In genomic region chr1:89481154-89481553, GRCm38 (mm10) we compare ENCODE assay signal across 16 mouse cellular contexts. TPM values are rescaled to one million over a fixed set of nuclear protein-coding genes. Genes with fewer than 3 reads are reported as not detected.
A peak's percentile ranks its signal among the peaks of the same experiment; 100 is the strongest.
DNase-seq lines count a peak whose midpoint lies in the region; ATAC-seq and TF ChIP-seq lines count a peak whose summit lies in the region.
"Had no signal": no experiment of that assay in that cellular context is flagged by ENCODE, and none has a peak within 500 bp of the region (broad histone marks: within the 10 kb centered on the region; RNA-seq: fewer than 3 reads in every experiment).

No protein-coding gene starts in this region.

- H3K4me1 ChIP-seq in intestine, embryonic 14.5 days (replicated peaks; ENCODE audit: control insufficient read depth, insufficient read depth, low read length), result peaks cover 13% of the 10 kb centered on the region; the same call in 1 of the 2 replicates
- peaks cover 16% of the 10 kb centered on the region for H3K4me1 ChIP-seq in intestine, postnatal 0 days (replicated peaks; ENCODE audit: control insufficient read depth, insufficient read depth, low read length)

- DNase-seq in intestine, embryonic 14.5 days (ENCODE audit: low spot score), result no peak
- peak; percentile 81 for DNase-seq in kidney, postnatal 10 days
- DNase-seq in lung, postnatal 14 days, result peak; percentile 64
- no peak for DNase-seq in adrenal gland, postnatal 10 days
- no peak for DNase-seq in frontal cortex, postnatal 36 days (ENCODE audit: low spot score in 2 of 2)
- no peak for DNase-seq in adrenal gland, postnatal 36 days
- no peak for DNase-seq in right cerebral cortex, postnatal 14 days
- DNase-seq: cerebellum, adult 11-12 months; heart, adult 2 months; thymus, postnatal 25 days had no signal

- no peak for TF ChIP-seq CTCF in intestine, postnatal 0 days (IDR thresholded peaks at IDR 0.05; ENCODE audit: low read depth)

- H3K27ac ChIP-seq in intestine, embryonic 14.5 days (ENCODE audit: low read depth), result no peak overlapping the region
- H3K27ac ChIP-seq in intestine, postnatal 0 days (ENCODE audit: low read depth, low read length), result peak overlapping the region; percentile 73
- H3K27ac ChIP-seq: embryonic facial prominence, embryonic 13.5 days; forebrain, embryonic 12.5 days; heart, adult 2 months; limb, embryonic 15.5 days; neural tube, embryonic 13.5 days had no signal

- H3K27me3 ChIP-seq in intestine, embryonic 14.5 days (replicated peaks; ENCODE audit: control insufficient read depth, insufficient read depth, low read length), result no peaks in the 10 kb centered on the region
- no peaks in the 10 kb centered on the region for H3K27me3 ChIP-seq in intestine, postnatal 0 days (replicated peaks; ENCODE audit: control insufficient read depth, insufficient read depth, low read length)
- H3K27me3 ChIP-seq: embryonic facial prominence, embryonic 13.5 days; forebrain, embryonic 12.5 days; limb, embryonic 15.5 days; neural tube, embryonic 13.5 days had no signal

- H3K4me2 ChIP-seq in intestine, embryonic 14.5 days (ENCODE audit: low read length), result no peak overlapping the region
- H3K4me2 ChIP-seq in intestine, postnatal 0 days (replicated peaks; ENCODE audit: low read depth), result peak overlapping the region; percentile 27; the same call in 1 of the 2 replicates
- H3K4me2 ChIP-seq: embryonic facial prominence, embryonic 13.5 days; forebrain, embryonic 12.5 days; limb, embryonic 15.5 days; neural tube, embryonic 13.5 days had no signal

- H3K4me3 ChIP-seq in intestine, embryonic 14.5 days (ENCODE audit: low read depth, low read length), result no peak overlapping the region
- no peak overlapping the region for H3K4me3 ChIP-seq in intestine, postnatal 0 days (ENCODE audit: low read depth, low read length)
- H3K4me3 ChIP-seq: embryonic facial prominence, embryonic 13.5 days; forebrain, embryonic 12.5 days; heart, adult 2 months; limb, embryonic 15.5 days; neural tube, embryonic 13.5 days had no signal

- peak; percentile 10; the same call in 1 of the 2 replicates for ATAC-seq in intestine, embryonic 14.5 days (replicated peaks; ENCODE audit: low FRiP score, low TSS enrichment, low read depth)
- ATAC-seq in intestine, postnatal 0 days, result peak; percentile 83

- no peak overlapping the region for H3K9ac ChIP-seq in intestine, embryonic 14.5 days (ENCODE audit: low read length)
- H3K9ac ChIP-seq in intestine, postnatal 0 days (ENCODE audit: low read depth, low read length), result no peak overlapping the region
- H3K9ac ChIP-seq: embryonic facial prominence, embryonic 13.5 days; forebrain, embryonic 12.5 days; limb, embryonic 15.5 days; neural tube, embryonic 13.5 days had no signal

- H3K36me3 ChIP-seq in intestine, embryonic 14.5 days (ENCODE audit: control insufficient read depth, insufficient read depth, low read length), result no peaks in the 10 kb centered on the region
- no peaks in the 10 kb centered on the region for H3K36me3 ChIP-seq in intestine, postnatal 0 days (ENCODE audit: control insufficient read depth, insufficient read depth)
- H3K36me3 ChIP-seq: embryonic facial prominence, embryonic 13.5 days; forebrain, embryonic 12.5 days; limb, embryonic 15.5 days; neural tube, embryonic 13.5 days had no signal

- 68% methylated on average over 9 of the region's 9 CpGs for WGBS in intestine, embryonic 14.5 days
- WGBS in intestine, postnatal 0 days, result 50% methylated on average over 9 of the region's 9 CpGs

- no peaks in the 10 kb centered on the region for H3K9me3 ChIP-seq in intestine, embryonic 14.5 days (ENCODE audit: control insufficient read depth, low read length)
- H3K9me3 ChIP-seq in intestine, postnatal 0 days (ENCODE audit: control insufficient read depth), result no peaks in the 10 kb centered on the region
- H3K9me3 ChIP-seq: embryonic facial prominence, embryonic 13.5 days; forebrain, embryonic 12.5 days; limb, embryonic 15.5 days; neural tube, embryonic 13.5 days had no signal

RNA-seq across cellular contexts. Expression of gene Agap1, which starts 26.5 kb away (rescaled TPM):
- polyA plus RNA-seq in intestine, embryonic 14.5 days (2014; fragmentation: Nextera tagmentation; extraction: Ambion mirVana), result 16.6 and 17.9 TPM in 2 replicates
- 6.1 and 7.0 TPM in 2 replicates for polyA plus RNA-seq in intestine, postnatal 0 days (2015; fragmentation: Nextera tagmentation; extraction: Ambion mirVana)
- total RNA-seq in adrenal gland, postnatal 10 days (2021), result 10 to 100 TPM; 48.5 to 58.7 TPM
- 10 to 100 TPM; 49.2 to 71.7 TPM for total RNA-seq in adrenal gland, postnatal 36 days (2021)
- total RNA-seq: MEL had no signal

Comparison
In these comparisons a context has a peak if more than half of its experiments do, and no peak if none do; other contexts are left out.
1. DNase-seq: peak in kidney, postnatal 10 days (single experiment) and lung, postnatal 14 days (single experiment); none in intestine, embryonic 14.5 days (single experiment), adrenal gland, postnatal 10 days (single experiment), frontal cortex, postnatal 36 days (0 of 2), adrenal gland, postnatal 36 days (0 of 2) and right cerebral cortex, postnatal 14 days (single experiment).